Mouse (Mus musculus): ENCODE data around the gene Yipf3. TPM values are rescaled to one million over a fixed set of nuclear protein-coding genes. Genes with fewer than 3 reads are reported as not detected.

The Yipf3 gene
- polyA plus RNA-seq, 1 experiment from 2014 or later, result 95.7 TPM

DNA sequence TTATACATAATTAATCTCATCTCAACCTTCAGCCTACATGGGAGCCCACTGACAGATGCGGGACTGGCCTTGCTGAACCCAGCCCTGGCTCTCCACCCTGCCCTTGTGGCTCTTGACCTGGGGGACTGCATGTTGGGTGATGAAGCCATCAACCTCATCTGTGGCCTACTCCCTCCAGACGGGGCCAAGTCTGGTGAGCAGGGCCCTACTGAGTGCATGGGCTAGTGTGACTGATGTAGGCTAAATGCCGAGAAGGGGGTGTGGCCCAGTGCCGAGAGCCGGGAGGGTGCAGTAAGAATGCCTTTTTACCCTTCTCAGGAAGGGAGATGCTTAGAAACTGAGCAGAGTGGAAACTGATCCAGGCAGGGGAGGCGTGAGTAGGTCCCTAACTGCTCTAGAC, 7.3 kb downstream of the Yipf3 start:
- Histone ChIP-seq H3K4me2 (peak overlapping the region; percentile 100; the same call in 1 of the 2 replicates), H3K4me1 (peaks cover 12% of the 10 kb centered on the region), H3K9me3 (no peaks in the 10 kb centered on the region), H3K27ac (no peak overlapping the region), H3K4me3 (0 out of 2 replicates have a peak overlapping the region, but pooled peaks have one; percentile 6), H3K9ac (no peak overlapping the region), H3K27me3 (peaks cover 27% of the 10 kb centered on the region), H3K36me3 (peaks cover 67% of the 10 kb centered on the region)
- 22% methylated on average over 6 of the region's 6 CpGs for WGBS
- no peak for ATAC-seq (ENCODE audit: insufficient number of reproducible peaks, insufficient read depth, low FRiP score, low TSS enrichment, low read depth)

DNA sequence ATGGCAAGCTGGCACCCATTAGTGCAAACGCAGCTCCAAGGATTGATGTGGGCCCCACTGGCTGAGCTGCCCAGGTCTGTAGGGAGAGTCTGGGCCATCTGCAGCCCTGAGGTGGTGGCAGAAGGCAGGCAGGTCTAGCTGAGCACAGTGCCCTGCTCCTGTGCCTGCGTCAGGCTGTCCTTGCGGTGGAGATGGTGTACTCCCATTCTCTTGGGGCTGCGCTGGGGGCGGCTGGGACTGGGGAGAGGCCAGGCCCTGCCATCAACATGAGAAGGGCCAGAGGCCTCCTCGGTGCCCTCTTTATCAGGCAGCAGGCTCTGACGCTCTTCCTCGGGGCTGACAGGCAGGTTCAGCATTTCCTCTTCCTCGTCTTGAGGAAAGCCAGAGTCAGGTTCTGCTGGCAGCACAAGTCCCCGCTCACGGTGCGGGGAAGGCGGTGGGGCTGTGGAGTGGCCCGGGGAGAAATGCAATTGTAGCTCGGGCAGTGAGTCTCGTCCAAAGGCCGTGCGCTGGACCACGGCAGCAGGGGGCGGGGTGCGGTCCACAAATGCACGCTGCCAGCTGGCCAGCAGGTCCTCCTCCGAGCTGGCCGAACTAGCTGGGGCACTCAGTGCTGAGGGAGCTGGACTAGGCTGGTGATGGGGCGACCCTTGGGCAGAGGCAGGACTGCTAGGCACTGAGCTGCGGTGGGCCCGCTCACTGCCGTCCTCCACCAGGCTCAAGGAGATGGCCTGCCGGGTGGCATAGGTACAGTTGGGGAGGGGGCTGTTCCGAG, 10.6 kb downstream of the Yipf3 start:
- no peaks in the 10 kb centered on the region for H3K9me3 ChIP-seq
- no peak overlapping the region for H3K4me2 ChIP-seq
- peaks cover 75% of the 10 kb centered on the region for H3K36me3 ChIP-seq
- 90% methylated on average over 30 of the region's 30 CpGs for WGBS
- no peak for ATAC-seq (ENCODE audit: insufficient number of reproducible peaks, insufficient read depth, low FRiP score, low TSS enrichment, low read depth)
- no peak overlapping the region for H3K27ac ChIP-seq
- H3K4me3 ChIP-seq, result no peak overlapping the region
- H3K4me1 ChIP-seq, result peaks cover 7% of the 10 kb centered on the region
- peaks cover 27% of the 10 kb centered on the region for H3K27me3 ChIP-seq
- H3K9ac ChIP-seq, result no peak overlapping the region

DNA sequence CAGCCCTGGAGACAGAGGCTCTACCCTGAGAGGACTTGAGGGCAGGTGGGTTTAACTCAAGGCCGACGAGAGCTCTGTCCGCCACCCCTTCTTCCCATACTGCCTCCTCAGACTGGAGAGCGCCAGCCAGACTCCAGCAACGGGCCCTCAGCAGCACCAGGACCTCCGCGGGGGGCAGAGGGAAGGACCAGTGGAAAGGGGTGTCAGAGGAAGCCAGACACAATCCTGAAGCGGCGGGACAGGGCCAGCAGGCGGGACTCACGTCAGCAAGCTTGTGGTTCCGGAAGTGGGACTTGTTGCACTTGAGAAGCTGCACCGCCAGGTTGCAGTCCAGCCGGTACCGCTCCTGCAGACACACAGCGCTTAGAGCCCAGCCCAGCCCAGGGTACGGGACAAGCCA, 11.8 kb downstream of the Yipf3 start:
- no peak overlapping the region for H3K4me2 ChIP-seq
- H3K4me1 ChIP-seq, result no peaks in the 10 kb centered on the region; the same call in 1 of the 2 replicates
- peaks cover 87% of the 10 kb centered on the region for H3K36me3 ChIP-seq
- H3K9me3 ChIP-seq, result no peaks in the 10 kb centered on the region
- peaks cover 19% of the 10 kb centered on the region for H3K27me3 ChIP-seq
- WGBS, result 91% methylated on average over 17 of the region's 17 CpGs
- no peak for ATAC-seq (ENCODE audit: insufficient number of reproducible peaks, insufficient read depth, low FRiP score, low TSS enrichment, low read depth)
- H3K27ac ChIP-seq, result no peak overlapping the region
- no peak overlapping the region for H3K9ac ChIP-seq
- H3K4me3 ChIP-seq, result no peak overlapping the region

DNA sequence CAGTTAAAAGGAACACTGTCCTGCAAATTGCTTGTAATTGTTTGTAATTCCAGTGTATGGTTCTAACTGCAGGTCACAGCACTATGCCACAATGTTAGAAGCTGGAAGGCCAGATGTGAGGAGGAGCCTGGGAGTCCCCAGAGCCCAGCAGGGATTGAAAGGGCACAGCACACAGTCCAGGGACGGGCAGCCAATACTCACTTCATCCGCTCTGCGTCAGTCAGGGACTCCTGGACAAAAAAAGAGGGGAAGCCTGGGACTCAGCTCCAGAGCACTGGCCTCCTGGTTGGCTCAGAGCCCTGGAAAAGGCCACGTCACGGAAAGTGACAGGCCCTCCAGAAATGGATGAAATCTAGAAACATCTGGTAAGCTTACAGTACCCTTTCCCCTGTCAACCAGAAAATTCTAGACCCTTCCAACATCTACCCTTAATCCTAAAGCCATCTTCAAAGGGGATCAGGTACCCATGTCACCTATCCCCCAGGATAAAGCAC, 14.4 kb downstream of the Yipf3 start:
- WGBS, result 89% methylated on average over 5 of the region's 5 CpGs
- Histone ChIP-seq H3K4me3 (no peak overlapping the region), H3K36me3 (peaks cover 97% of the 10 kb centered on the region), H3K4me2 (no peak overlapping the region), H3K9me3 (no peaks in the 10 kb centered on the region), H3K27me3 (no peaks in the 10 kb centered on the region), H3K27ac (no peak overlapping the region), H3K4me1 (peaks cover 16% of the 10 kb centered on the region), H3K9ac (no peak overlapping the region)
- no peak for ATAC-seq (ENCODE audit: insufficient number of reproducible peaks, insufficient read depth, low FRiP score, low TSS enrichment, low read depth)

DNA sequence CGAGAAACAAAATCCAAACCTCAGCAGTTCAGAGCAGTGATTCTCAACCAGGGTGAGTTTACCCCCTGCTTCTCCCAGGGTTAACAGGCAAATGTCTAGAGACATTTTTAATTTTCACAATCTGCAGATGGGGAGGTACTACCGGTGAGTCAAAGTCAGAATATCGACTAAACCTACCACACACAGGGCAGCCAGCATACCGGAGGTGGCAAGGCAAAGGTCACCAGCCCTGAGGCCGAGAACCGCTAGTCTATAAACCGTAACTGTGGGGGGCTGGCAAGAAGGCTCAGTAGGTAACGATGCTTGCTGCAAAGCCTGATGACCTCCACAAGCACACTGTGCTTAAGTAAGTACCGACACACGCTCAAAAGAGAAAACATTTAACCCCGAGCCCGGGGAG, 17.6 kb downstream of the Yipf3 start:
- no peak for ATAC-seq (ENCODE audit: insufficient number of reproducible peaks, insufficient read depth, low FRiP score, low TSS enrichment, low read depth)
- WGBS, result 77% methylated on average over 12 of the region's 12 CpGs
- Histone ChIP-seq H3K4me1 (peaks cover 41% of the 10 kb centered on the region), H3K9ac (0 out of 2 replicates have a peak overlapping the region, but pooled peaks have one; percentile 21), H3K4me3 (no peak overlapping the region), H3K36me3 (peaks cover 91% of the 10 kb centered on the region), H3K4me2 (no peak overlapping the region), H3K27ac (no peak overlapping the region), H3K27me3 (no peaks in the 10 kb centered on the region), H3K9me3 (no peaks in the 10 kb centered on the region)

DNA sequence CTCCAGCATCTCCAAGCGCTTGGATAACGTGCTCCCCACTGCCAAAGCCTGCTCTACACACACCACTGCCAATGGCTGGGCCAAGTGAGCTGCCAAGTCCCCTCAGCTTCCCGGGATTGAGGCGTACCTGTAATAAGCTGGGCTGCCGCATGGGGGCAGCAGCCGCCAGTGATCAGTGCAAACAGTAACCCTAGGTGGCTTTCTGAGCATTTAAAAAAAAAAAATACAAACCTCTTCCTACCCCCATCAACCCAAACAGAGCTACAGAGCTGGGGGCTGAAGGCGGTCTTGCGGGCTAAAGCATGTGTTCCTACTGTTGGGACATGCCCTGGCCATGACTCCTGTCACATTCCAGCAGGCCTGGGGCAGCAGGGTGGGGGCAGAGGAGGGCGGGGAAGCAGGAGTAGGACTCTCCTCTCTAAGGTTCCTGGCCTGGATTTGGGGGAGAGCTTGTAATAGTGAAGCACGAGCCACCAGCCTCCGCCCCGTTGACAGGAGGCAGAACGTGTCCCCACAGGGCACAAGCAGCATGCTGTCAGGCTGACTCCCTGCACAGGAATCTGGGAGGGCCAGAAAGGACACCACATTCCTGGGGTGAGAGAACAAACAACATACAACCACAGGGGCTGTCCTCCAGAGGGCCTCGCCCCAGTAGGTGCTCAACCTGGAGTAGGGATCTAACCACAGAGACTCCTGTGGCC, 18.2 kb downstream of the Yipf3 start:
- Histone ChIP-seq H3K4me2 (no peak overlapping the region), H3K9me3 (no peaks in the 10 kb centered on the region), H3K4me3 (no peak overlapping the region), H3K27me3 (no peaks in the 10 kb centered on the region), H3K9ac (peak overlapping the region; percentile 21; the same call in 1 of the 2 replicates), H3K27ac (peak overlapping the region; percentile 74), H3K36me3 (peaks cover 91% of the 10 kb centered on the region), H3K4me1 (peaks cover 41% of the 10 kb centered on the region)
- whole genome bisulfite sequencing, result 17% methylated on average over 14 of the region's 14 CpGs
- 0 out of 2 replicates have a peak, but pooled peaks have one; percentile 53 for ATAC-seq (ENCODE audit: insufficient number of reproducible peaks, insufficient read depth, low FRiP score, low TSS enrichment, low read depth)

DNA sequence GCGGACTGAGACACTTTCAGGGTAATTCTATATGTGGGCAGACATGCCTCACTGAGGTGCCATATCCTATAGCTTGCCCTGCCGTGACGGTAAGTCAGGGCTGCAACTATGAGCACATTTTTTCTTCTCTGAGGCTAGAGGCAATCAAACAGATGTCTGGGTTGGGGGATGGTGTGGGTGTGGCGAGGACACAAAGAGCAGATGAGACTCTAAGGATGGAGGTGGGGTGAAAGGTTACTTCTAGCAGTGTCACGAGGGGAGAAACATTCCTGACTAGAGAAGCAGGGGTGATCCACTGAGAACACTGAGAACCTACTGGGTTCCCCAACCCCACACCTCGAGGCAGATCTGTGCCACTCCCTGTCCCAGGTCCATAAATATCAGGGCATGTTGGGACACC, 19.1 kb downstream of the Yipf3 start:
- H3K9ac ChIP-seq, result no peak overlapping the region
- 45% methylated on average over 6 of the region's 6 CpGs for WGBS

DNA sequence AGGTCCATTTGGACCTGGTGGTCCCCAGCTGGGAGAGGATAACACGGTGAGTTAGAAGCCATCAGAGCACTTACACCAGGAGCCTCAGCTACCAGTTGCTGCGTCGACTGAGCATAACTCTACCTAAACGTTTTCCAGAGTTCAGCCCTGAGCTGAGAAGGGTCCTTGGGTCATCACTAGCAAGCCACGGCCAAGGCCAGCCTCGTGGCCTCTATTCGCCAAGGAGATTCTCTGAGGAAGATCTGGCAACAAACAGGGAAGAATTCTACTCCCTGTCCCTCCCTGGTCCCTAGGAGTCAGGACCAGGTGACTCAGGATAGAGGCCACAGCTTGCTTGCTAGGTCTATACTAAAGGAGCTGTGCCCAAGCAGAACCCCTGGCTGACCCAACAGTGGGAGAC, 19.6 kb downstream of the Yipf3 start:
- Histone ChIP-seq H3K4me1 (peaks cover 50% of the 10 kb centered on the region), H3K9me3 (no peaks in the 10 kb centered on the region), H3K36me3 (peaks cover 89% of the 10 kb centered on the region), H3K27me3 (no peaks in the 10 kb centered on the region), H3K4me3 (no peak overlapping the region), H3K4me2 (no peak overlapping the region), H3K9ac (no peak overlapping the region), H3K27ac (peak overlapping the region; percentile 74; the same call in 1 of the 2 replicates)
- ATAC-seq (ENCODE audit: insufficient number of reproducible peaks, insufficient read depth, low FRiP score, low TSS enrichment, low read depth), result no peak
- WGBS, result 64% methylated on average over 7 of the region's 7 CpGs

More for the DNA sequence above, 19.1 kb downstream of the Yipf3 start:
- Histone ChIP-seq H3K36me3 (peaks cover 91% of the 10 kb centered on the region), H3K4me3 (no peak overlapping the region), H3K27me3 (no peaks in the 10 kb centered on the region), H3K4me2 (no peak overlapping the region), H3K4me1 (peaks cover 47% of the 10 kb centered on the region), H3K27ac (peak overlapping the region; percentile 74), H3K9me3 (no peaks in the 10 kb centered on the region)
- ATAC-seq (ENCODE audit: insufficient number of reproducible peaks, insufficient read depth, low FRiP score, low TSS enrichment, low read depth), result no peak

DNA sequence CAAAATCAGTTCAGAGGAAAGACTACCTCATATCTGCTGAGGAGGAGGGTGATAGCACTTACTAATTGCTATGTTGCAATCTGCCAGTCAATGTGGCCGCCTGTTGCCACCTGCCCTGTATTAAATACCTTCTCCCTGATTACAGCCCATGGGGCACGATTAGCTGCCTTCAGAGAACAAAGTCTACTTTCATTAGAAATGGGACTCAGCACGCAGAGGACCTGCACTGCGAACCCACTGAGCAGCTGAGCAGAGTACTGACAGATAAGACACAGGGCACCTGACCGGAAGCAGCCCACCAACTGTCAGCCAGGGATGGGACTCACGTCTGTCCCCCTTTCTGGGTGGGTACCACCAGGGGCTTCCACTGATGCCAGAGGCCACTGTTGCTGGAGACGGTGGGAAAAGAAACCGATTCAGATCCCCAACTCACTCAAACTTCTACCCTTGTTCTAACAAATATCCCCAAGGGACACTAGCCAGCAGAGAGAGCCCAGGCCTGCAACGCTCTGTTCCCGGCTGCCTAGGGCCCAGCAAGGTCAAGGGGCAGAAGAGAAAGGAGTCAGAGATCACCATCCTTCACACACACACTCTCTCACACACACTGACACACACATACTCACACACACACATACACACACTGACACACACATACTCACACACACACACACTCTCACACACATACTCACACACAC, 20.3 kb downstream of the Yipf3 start:
- H3K27ac ChIP-seq, result no peak overlapping the region
- H3K9me3 ChIP-seq, result no peaks in the 10 kb centered on the region
- H3K36me3 ChIP-seq, result peaks cover 88% of the 10 kb centered on the region
- H3K4me1 ChIP-seq, result peaks cover 57% of the 10 kb centered on the region
- no peaks in the 10 kb centered on the region for H3K27me3 ChIP-seq
- no peak overlapping the region for H3K4me3 ChIP-seq
- no peak overlapping the region for H3K4me2 ChIP-seq
- ATAC-seq (ENCODE audit: insufficient number of reproducible peaks, insufficient read depth, low FRiP score, low TSS enrichment, low read depth), result no peak
- WGBS, result 62% methylated on average over 10 of the region's 10 CpGs
- H3K9ac ChIP-seq, result no peak overlapping the region

DNA sequence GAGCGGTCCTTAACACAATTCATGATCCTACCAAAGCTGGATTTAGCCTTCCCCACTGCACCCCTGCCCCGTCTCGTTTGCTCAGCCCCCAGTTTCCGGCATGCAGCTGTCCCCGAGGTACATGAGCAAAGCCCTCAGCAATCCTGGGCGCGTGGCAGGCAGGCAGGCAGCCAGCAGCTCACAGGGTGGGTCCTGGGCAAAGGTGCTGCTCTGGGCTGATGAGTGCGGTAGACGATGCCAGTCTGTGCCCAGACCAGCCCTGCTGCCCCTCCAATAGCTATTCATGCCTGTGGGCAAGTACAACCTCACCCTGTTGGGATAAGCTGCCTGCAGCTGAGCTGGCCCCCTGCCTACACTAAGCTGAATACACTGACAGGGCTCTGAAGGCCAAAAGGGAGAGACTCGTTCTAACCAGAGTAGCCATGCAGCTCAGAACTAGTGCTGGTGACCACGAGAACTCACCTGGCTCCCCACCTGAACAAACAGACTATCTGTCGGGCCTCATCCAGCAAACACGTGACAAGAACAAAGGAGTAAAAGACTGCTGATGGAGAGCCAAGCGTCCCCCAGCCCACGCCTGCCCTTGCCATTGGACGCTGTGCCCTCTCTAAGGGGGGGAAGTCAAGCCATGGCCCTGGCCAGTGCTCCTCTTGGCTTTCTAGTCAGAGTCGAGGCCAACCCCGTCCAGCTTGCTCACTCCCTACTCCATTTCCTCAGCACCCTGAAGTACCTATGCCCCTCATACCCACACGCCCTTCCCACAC, 22.1 kb downstream of the Yipf3 start:
- ATAC-seq (ENCODE audit: insufficient number of reproducible peaks, insufficient read depth, low FRiP score, low TSS enrichment, low read depth), result no peak
- peaks cover 73% of the 10 kb centered on the region for H3K4me1 ChIP-seq
- no peak overlapping the region; the same call in 1 of the 2 replicates for H3K27ac ChIP-seq
- 84% methylated on average over 19 of the region's 19 CpGs for WGBS
- no peaks in the 10 kb centered on the region for H3K27me3 ChIP-seq
- H3K4me3 ChIP-seq, result no peak overlapping the region
- no peak overlapping the region for H3K4me2 ChIP-seq
- H3K9me3 ChIP-seq, result no peaks in the 10 kb centered on the region
- H3K9ac ChIP-seq, result peak overlapping the region; percentile 40; the same call in 1 of the 2 replicates
- H3K36me3 ChIP-seq, result peaks cover 71% of the 10 kb centered on the region

DNA sequence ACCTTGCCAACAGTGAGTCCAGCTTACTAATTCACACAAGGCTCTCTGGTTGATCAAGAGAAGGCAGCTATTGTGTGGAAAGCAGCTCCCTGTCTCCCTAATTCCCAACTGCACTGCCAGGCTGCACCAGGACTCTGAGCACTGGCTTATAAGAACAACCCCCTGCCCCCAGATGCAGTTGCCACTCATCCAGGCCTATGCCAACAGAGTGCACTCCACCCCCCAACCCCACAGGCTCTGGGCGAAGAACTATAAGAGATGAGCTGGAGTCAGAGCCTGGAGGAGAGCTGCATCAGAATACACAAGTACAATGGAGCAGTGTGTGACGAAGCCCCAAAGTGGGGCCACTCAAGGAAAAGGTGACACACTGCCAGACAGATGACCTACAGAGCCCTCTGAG, 24.2 kb downstream of the Yipf3 start:
- Histone ChIP-seq H3K4me2 (no peak overlapping the region), H3K4me1 (peaks cover 79% of the 10 kb centered on the region), H3K9me3 (no peaks in the 10 kb centered on the region), H3K27ac (no peak overlapping the region), H3K9ac (no peak overlapping the region), H3K4me3 (no peak overlapping the region), H3K27me3 (no peaks in the 10 kb centered on the region), H3K36me3 (peaks cover 57% of the 10 kb centered on the region)
- 80% methylated on average over 2 of the region's 2 CpGs for WGBS
- ATAC-seq (ENCODE audit: insufficient number of reproducible peaks, insufficient read depth, low FRiP score, low TSS enrichment, low read depth), result no peak

Measured in embryonic facial prominence, embryonic 13.5 days (tissue).